Mouse (Mus musculus) lung, embryonic 15.5 days (tissue): ENCODE measurements around the gene Spns3. TPM values are rescaled to one million over a fixed set of nuclear protein-coding genes. Genes with fewer than 3 reads are reported as not detected.
"Not testable (repeated sequence)": the region's sequence is repeated elsewhere in the genome, so short reads cannot be mapped to it uniquely, and the experiment has no call there.

Source experiments
- ATAC-seq: fragments of 200-750 bp; cut with Nextera tagmentation; 2 replicates; pipeline ENCODE4 v1.8.0; 2017; ENCODE audit warnings: moderate number of reproducible peaks, borderline replicate concordance; ENCODE audit not compliant: low FRiP score, low TSS enrichment; ENCODE audit errors: extremely low read depth
- H3K27ac ChIP-seq: fragments of 300-500 bp; sonication (generic); 2 replicates; pipeline ENCODE4 v1.5.1; 2015; ENCODE audit warnings: moderate library complexity, mild to moderate bottlenecking, inconsistent platforms
- H3K27me3 ChIP-seq: fragments of 300-500 bp; sonication (generic); 2 replicates; pipeline ENCODE4 v1.6.1; 2015; ENCODE audit warnings: inconsistent platforms
- H3K36me3 ChIP-seq: fragments of 300-500 bp; sonication (generic); 2 replicates; pipeline ENCODE4 v1.6.1; 2015; ENCODE audit warnings: inconsistent platforms
- H3K4me1 ChIP-seq: fragments of 300-500 bp; sonication (generic); 2 replicates; pipeline ENCODE4 v1.6.1; 2015; ENCODE audit warnings: inconsistent platforms
- H3K4me2 ChIP-seq: fragments of 300-500 bp; sonication (generic); 2 replicates; pipeline ENCODE4 v1.6.1; 2015; ENCODE audit warnings: inconsistent platforms, mild to moderate bottlenecking, moderate library complexity
- H3K4me3 ChIP-seq: fragments of 300-500 bp; sonication (generic); 2 replicates; pipeline ENCODE4 v1.5.1; 2015; ENCODE audit warnings: mild to moderate bottlenecking, inconsistent platforms
- H3K9ac ChIP-seq: fragments of 300-500 bp; sonication (generic); 2 replicates; pipeline ENCODE4 v1.6.1; 2015; ENCODE audit warnings: inconsistent platforms
- H3K9me3 ChIP-seq: fragments of 300-500 bp; sonication (generic); 2 replicates; pipeline ENCODE4 v1.6.1; 2016; ENCODE audit warnings: inconsistent platforms
- WGBS: fragments of 180-500 bp; shearing (Covaris S2); methylation state at CpG from one replicate; pipeline ENCODE4 v1.1.7; 2015; 5-methylcytosine and 5-hydroxymethylcytosine counted together
- polyA plus RNA-seq: library from polyadenylated mRNA; unstranded; fragments of >200 nt; fragmentation: Nextera tagmentation; extraction: Ambion mirVana; gene quantifications from 2 replicates; pipeline ENCODE4 v1.2.1, GENCODE M21; 2015

Spns3 gene
- polyA plus RNA-seq, 1 experiment from 2014 or later = 0.22 TPM

DNA sequence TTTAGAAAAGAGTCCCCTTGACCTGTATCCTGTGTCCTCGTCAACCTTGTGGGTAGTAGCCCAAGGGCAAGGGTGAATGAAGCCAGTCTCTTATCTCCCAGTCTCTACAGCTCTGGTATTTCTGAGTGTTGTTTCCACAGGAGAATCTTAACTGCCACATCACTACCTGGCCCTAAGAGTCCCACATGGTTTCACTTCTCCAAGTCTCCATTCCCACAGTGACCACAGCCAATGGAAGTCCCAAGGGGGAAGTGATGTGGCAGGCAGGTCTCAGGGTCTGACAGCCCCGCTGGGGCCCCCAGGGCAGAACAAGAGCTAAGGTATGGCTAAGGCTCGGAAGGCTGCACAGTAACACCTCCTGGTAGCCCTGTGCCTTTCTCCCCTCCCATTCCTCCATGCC is 3.1 kb downstream of the Spns3 start:
- 68% methylated on average over 3 of the region's 3 CpGs for WGBS
- H3K27me3 ChIP-seq = no peaks in the 10 kb centered on the region
- ATAC-seq = no peak
- no peaks in the 10 kb centered on the region for H3K36me3 ChIP-seq
- no peak overlapping the region for H3K4me3 ChIP-seq
- H3K4me1 ChIP-seq = no peaks in the 10 kb centered on the region
- no peak overlapping the region for H3K27ac ChIP-seq
- no peak overlapping the region for H3K4me2 ChIP-seq
- no peak overlapping the region for H3K9ac ChIP-seq
- no peaks in the 10 kb centered on the region for H3K9me3 ChIP-seq

DNA sequence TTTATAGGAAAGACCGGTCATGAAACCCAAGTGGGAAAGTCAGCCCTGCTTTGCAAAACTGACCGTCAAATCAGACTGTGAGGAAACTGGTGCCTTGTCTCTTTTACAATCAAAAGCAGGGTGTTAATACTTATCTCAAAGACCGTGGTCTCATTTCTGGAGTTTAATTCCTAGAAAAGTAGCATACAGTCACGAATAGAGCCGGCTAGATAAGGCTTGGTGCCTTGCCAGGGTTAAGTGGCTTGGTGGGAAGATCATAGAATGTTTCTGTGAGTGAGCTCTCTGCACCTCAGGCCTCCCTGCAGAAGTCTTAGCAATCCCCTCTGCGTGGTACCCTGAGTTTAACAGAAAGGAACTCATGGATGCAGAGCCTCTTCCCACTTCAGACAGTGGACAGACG is 5.6 kb downstream of the Spns3 start:
- WGBS = 49% methylated on average over 7 of the region's 7 CpGs

DNA sequence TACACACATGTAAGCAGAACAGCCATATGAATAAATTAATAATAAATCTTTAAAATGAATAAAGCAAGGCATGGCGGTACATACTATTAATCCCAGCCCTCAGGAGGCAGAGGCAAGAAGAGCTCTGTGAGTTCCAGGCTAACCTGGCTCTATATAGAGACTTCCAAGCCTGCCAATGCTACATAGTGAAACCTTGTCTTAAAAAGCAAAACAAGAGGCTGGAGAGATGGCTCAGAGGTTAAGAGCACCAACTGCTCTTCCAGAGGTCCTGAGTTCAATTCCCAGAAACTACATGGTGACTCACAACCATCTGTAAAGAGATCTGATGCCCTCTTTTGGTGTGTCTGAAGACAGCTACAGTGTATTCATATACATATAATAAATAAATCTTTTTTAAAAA is 6.6 kb downstream of the Spns3 start:
- not testable (repeated sequence) for H3K9ac ChIP-seq, H3K27ac ChIP-seq, H3K9me3 ChIP-seq, H3K4me2 ChIP-seq, H3K36me3 ChIP-seq, H3K4me1 ChIP-seq, ATAC-seq, H3K27me3 ChIP-seq, H3K4me3 ChIP-seq
- WGBS = 91% methylated on average over 1 of the region's 1 CpGs

More for the DNA sequence above, 5.6 kb downstream of the Spns3 start:
- Histone ChIP-seq H3K4me2 (no peak overlapping the region), H3K4me3 (no peak overlapping the region), H3K27me3 (no peaks in the 10 kb centered on the region), H3K9ac (no peak overlapping the region), H3K9me3 (no peaks in the 10 kb centered on the region), H3K27ac (no peak overlapping the region), H3K4me1 (no peaks in the 10 kb centered on the region), H3K36me3 (no peaks in the 10 kb centered on the region)
- no peak for ATAC-seq

DNA sequence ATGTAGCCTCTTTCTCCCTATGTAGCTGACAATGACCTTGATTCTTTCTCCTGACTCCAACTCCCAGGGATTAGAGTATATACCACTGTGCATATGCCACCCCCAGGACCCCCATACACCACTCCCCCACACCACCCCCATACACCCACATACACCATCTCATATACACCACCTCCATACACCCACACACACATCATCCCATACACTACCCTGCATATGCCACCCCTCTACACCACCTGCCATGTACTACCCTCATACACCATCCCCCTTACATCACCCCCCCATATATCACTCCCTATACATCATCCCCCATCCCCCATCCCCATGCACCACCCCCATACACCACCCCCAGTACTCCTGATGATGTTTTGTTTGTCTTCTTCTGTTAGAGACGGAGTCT is 7.7 kb downstream of the Spns3 start:
- ATAC-seq = no peak; the same call in 1 of the 2 replicates
- H3K4me3 ChIP-seq = no peak overlapping the region
- no peaks in the 10 kb centered on the region for H3K36me3 ChIP-seq
- H3K27me3 ChIP-seq = no peaks in the 10 kb centered on the region
- H3K4me2 ChIP-seq = no peak overlapping the region
- WGBS = 47% methylated on average over 1 of the region's 1 CpGs
- H3K9me3 ChIP-seq = no peaks in the 10 kb centered on the region
- no peak overlapping the region for H3K27ac ChIP-seq
- H3K4me1 ChIP-seq = no peaks in the 10 kb centered on the region
- no peak overlapping the region for H3K9ac ChIP-seq

DNA sequence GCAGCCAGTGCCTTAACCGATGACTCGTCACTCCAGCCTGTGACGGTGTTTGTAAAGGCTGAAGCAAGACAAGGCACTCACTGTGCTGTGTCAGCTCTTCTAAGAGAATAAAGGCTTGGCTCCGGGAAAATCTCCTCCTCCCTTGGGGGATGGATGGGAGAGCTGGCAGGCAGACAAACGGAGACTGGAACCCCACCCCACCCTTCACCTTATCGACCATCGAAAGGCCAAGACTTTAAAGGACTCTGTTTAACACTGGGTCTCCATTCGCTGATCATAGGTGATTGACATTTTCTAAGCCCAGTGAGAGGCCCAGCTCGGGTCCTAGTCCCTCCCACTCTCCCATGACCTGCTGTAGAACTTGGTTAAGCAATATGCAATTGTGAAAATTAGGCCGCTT is 8.4 kb downstream of the Spns3 start:
- 59% methylated on average over 10 of the region's 10 CpGs for WGBS
- H3K4me3 ChIP-seq = no peak overlapping the region
- H3K4me1 ChIP-seq = no peaks in the 10 kb centered on the region
- H3K9ac ChIP-seq = no peak overlapping the region
- H3K36me3 ChIP-seq = no peaks in the 10 kb centered on the region
- no peaks in the 10 kb centered on the region for H3K27me3 ChIP-seq
- no peak overlapping the region for H3K27ac ChIP-seq
- ATAC-seq = no peak
- no peak overlapping the region for H3K4me2 ChIP-seq
- no peaks in the 10 kb centered on the region for H3K9me3 ChIP-seq

DNA sequence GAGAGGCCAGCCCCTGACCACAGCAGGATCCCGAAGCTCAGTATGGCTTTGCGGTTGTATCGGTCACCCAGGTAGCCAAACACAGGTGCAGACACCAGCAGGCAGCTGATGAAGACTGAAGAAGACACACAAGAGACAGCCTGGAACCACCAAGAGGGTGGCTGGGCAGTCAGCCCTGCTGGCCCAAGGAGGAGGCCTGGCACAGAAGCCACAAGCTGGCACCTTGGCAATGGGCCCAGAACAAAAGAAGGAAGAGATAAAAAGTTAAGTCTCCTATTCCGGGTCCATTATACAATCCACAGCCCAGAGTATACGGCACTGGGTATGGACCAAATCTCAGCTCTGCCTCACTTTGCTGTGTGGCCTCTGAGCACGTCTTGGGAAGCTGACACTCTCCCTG is 9.9 kb downstream of the Spns3 start:
- Histone ChIP-seq H3K4me3 (no peak overlapping the region), H3K9me3 (no peaks in the 10 kb centered on the region), H3K27me3 (no peaks in the 10 kb centered on the region), H3K9ac (no peak overlapping the region), H3K36me3 (no peaks in the 10 kb centered on the region), H3K4me2 (no peak overlapping the region), H3K4me1 (no peaks in the 10 kb centered on the region), H3K27ac (no peak overlapping the region)
- 71% methylated on average over 6 of the region's 6 CpGs for WGBS
- no peak for ATAC-seq

DNA sequence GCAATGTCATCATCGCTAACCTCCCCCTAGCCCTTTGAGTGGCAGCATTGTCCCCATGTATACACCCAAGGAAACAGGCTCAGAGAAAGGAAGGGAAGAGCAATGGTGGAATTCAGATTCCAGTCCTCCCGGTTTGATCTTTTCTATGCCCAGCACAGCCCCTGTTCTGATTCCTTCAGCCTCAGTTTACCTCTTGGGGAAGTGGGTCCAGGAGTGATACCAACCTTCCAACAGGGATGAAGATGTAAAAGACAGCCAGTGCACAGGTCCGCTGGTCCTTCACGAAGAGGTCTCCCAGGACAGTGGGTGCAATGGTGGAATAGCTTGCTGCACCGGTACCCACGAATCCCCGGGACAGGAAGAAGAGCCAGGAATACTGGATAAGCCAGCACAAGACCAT is 11.5 kb downstream of the Spns3 start:
- Histone ChIP-seq H3K4me3 (no peak overlapping the region), H3K4me2 (no peak overlapping the region), H3K4me1 (no peaks in the 10 kb centered on the region), H3K27ac (no peak overlapping the region), H3K9me3 (no peaks in the 10 kb centered on the region), H3K36me3 (no peaks in the 10 kb centered on the region), H3K27me3 (no peaks in the 10 kb centered on the region), H3K9ac (no peak overlapping the region)
- no peak for ATAC-seq
- 90% methylated on average over 7 of the region's 7 CpGs for WGBS

DNA sequence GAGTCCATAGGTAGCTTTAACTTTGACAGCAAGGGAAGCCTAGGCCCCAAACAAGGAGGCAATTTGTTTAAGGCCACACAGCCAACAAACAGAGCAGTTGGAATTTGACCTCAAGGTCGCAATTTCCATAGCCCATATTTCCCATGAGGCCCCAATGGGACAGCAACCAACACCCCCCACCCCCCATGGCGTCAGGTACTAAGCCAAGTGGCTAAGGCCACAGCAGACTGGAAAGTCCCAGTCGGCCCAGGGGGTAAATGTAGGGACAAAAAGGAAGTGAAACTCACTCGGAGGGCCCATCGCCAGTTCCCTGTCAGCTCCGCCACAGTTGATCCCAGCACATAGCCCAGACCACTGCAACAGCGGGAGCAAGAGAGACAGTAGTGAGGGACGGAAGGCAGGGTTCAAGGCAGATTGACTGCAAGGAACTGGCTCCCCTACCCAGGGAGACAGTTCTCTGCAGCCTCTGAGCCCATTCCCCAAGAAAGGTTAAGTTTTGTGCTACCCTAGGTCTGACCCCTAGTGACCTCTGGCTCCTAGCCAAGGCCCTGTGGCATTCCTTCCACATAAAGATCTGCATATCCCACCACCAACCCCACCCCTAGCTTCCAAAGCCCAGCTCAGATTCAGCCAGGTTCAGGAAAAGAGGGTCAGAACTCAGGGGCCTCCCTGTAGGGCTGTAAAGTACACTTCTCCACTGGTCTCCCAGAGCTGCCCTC is 12.1 kb downstream of the Spns3 start:
- Histone ChIP-seq H3K9me3 (no peaks in the 10 kb centered on the region), H3K4me2 (no peak overlapping the region), H3K36me3 (no peaks in the 10 kb centered on the region), H3K27ac (no peak overlapping the region), H3K27me3 (no peaks in the 10 kb centered on the region), H3K4me3 (no peak overlapping the region), H3K4me1 (no peaks in the 10 kb centered on the region), H3K9ac (no peak overlapping the region)
- WGBS = 57% methylated on average over 8 of the region's 8 CpGs
- no peak for ATAC-seq

DNA sequence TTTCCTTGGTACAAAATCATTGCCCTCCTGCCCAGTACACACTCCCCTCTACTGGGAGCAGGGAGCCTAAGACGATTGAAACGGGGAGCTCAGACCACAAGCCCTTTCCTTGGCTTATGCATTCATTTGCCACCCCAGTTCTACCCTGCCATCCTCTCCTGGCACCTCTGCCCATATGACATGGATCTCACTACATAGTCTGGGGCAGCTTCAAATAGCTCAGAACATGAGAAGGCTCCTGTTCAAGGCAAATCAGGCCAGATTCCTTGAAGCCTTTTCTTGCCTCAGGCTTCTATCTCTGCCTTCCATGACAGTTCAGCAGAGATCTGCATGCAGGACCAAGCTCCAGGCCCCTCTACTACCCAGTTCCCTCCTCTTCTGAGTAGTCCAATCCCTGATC is 12.8 kb downstream of the Spns3 start:
- Histone ChIP-seq H3K4me2 (no peak overlapping the region), H3K9me3 (no peaks in the 10 kb centered on the region), H3K9ac (no peak overlapping the region), H3K4me3 (no peak overlapping the region), H3K27ac (no peak overlapping the region), H3K36me3 (no peaks in the 10 kb centered on the region), H3K4me1 (no peaks in the 10 kb centered on the region), H3K27me3 (no peaks in the 10 kb centered on the region)
- WGBS = 87% methylated on average over 2 of the region's 2 CpGs
- no peak for ATAC-seq

DNA sequence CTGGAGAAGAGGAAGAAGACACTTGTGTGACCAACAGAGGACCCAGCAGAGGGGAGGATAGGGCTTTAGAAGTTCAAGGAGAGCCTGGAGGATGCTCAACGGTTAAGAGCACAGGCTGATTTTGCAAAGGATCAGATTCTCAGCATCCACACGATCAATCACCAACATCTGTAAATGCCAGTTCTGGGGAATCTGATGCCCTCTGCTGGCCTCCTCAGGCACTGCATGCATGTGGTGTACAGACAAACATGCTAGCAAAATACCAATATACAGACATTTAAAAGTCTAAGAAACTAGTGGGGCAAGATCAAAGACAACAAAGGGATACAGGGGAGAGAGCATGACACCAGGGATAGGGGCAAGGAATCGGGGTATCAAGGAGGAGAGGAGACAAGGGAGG is 14.8 kb downstream of the Spns3 start:
- no peak overlapping the region for H3K4me3 ChIP-seq
- no peak for ATAC-seq
- H3K9me3 ChIP-seq = no peaks in the 10 kb centered on the region
- H3K27me3 ChIP-seq = no peaks in the 10 kb centered on the region
- no peak overlapping the region for H3K9ac ChIP-seq
- WGBS = 81% methylated on average over 3 of the region's 3 CpGs
- H3K36me3 ChIP-seq = no peaks in the 10 kb centered on the region
- no peak overlapping the region for H3K4me2 ChIP-seq
- no peaks in the 10 kb centered on the region for H3K4me1 ChIP-seq
- no peak overlapping the region for H3K27ac ChIP-seq

DNA sequence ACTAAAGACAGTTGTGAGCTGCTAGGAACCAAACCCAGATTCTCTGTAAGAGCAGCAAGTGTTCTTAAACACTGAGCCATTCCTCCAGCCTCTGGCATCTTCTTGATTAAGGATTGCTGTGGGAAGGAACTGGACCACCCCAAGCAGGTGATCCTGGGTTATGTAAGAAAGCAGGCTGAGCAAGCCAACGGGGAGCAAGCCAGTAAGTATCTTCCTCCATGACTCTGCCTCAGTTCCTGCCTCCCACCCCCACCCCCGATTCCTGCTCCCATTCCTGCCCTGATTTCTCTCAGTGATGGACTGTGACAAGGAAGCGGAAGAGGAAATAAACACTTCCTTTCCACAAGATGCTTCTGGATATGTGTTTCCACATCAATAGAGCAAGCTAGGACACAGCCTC is 17.4 kb downstream of the Spns3 start:
- H3K4me3 ChIP-seq = no peak overlapping the region
- ATAC-seq = no peak
- no peaks in the 10 kb centered on the region for H3K9me3 ChIP-seq
- no peak overlapping the region for H3K4me2 ChIP-seq
- H3K9ac ChIP-seq = no peak overlapping the region
- H3K27ac ChIP-seq = no peak overlapping the region
- no peaks in the 10 kb centered on the region for H3K36me3 ChIP-seq
- H3K27me3 ChIP-seq = no peaks in the 10 kb centered on the region
- 70% methylated on average over 3 of the region's 3 CpGs for WGBS
- H3K4me1 ChIP-seq = no peaks in the 10 kb centered on the region

DNA sequence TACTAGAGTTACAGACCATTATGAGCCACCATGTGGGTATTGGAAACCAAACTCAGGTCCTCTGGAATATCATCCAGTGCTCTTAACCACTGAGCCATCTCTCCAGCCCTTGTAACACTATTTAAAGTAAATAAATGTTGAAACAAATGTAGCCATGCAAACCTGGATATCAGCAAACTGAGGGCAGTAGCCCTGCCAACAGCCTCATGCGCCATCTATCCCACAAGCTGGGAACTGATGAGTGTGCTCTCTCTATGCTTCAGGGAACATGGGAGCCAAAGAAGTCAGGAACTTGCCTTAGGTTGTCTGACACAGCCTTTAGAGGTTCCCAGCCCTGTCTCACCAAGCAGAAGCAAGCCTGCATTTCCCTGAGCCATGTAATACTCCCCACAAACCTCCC is 18.7 kb downstream of the Spns3 start:
- no peaks in the 10 kb centered on the region for H3K36me3 ChIP-seq
- no peaks in the 10 kb centered on the region for H3K9me3 ChIP-seq
- 69% methylated on average over 1 of the region's 1 CpGs for WGBS
- no peak overlapping the region for H3K4me3 ChIP-seq
- no peak overlapping the region for H3K4me2 ChIP-seq
- ATAC-seq = no peak
- no peak overlapping the region for H3K9ac ChIP-seq
- H3K27ac ChIP-seq = no peak overlapping the region
- H3K27me3 ChIP-seq = no peaks in the 10 kb centered on the region
- no peaks in the 10 kb centered on the region for H3K4me1 ChIP-seq

DNA sequence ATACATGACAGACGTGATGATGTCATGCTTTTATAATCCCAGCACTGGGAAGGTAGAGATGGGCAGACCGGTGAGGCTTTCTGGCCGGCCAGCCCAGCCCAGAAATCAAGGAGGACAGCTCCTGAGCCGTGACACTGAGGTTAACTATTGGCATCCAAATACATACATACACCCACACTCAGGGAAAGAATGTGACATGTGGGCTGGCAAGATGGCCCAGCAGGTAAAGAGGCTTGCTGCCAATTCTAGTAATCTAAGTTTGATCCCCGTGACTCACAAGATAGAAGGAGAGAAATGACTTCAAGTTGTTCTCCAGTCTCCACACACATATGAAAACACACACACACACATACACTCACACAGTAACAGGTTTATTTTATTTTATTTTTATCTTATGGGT is 19.2 kb downstream of the Spns3 start:
- Histone ChIP-seq H3K4me3 (no peak overlapping the region), H3K9ac (no peak overlapping the region), H3K27ac (no peak overlapping the region), H3K4me1 (no peaks in the 10 kb centered on the region), H3K4me2 (no peak overlapping the region), H3K27me3 (no peaks in the 10 kb centered on the region), H3K36me3 (no peaks in the 10 kb centered on the region), H3K9me3 (no peaks in the 10 kb centered on the region)
- ATAC-seq = no peak
- 77% methylated on average over 5 of the region's 5 CpGs for WGBS
